Mouse (Mus musculus) left cerebral cortex, postnatal 14 days (tissue): ENCODE data around the gene Sstr5. TPM values are rescaled to one million over a fixed set of nuclear protein-coding genes. Genes with fewer than 3 reads are reported as not detected.

Experiments used
- DNase-seq, 2 experiments: peaks; one replicate each; pipeline ENCODE4 v3.0.0; 2021 to 2022; ENCODE audit warnings: low spot score in 2 of 2, mixed read lengths in 1 of 2
- intact Hi-C: fragments of 180-260 bp; cut with DNase I; formaldehyde crosslinking; loops from one replicate; pipeline ENCODE4 v1.15.1; 2025
- long read RNA-seq, 2 experiments: library from polyadenylated mRNA; stranded (forward); transcript quantifications; one replicate each; pipeline ENCODE4 v2.0.0; 2021
- total RNA-seq, 2 experiments: library from RNA; stranded (reverse); gene quantifications; 2 replicates each; pipeline ENCODE4 v1.2.3; 2021

Gene Sstr5
- total RNA-seq: under 1 TPM; 0.15 to 0.26 TPM
- long read RNA-seq, experiment 1: 0 reads
- long read RNA-seq, experiment 2, partial matches to known transcripts: 0 of 1 reads
- long read RNA-seq, experiment 2, other reads (novel, unspliced or antisense): 0 of 1 reads

DNA sequence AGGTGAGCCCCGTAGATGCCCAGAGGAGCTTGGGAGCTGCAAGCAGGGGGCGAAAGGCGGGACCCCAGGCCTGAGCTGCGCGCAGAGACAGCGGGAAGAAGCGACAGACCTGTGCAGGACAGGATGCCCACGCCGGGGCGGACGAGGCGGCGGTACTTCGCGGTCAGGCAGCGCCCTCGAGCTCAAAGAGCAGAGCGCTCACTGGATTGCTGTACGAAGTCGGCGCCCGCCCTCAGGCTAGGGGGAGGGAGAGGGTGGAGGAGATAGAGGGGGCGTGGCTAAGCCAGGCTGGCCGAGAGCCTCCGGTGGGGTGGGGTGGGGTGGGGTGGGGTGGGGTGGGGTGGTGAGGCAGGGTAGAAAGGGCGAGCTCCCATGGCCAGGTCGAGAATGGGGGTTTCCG is at the start of gene Sstr5:
TSS of gene Sstr5 (minus strand) at position 276 of the 400 bp plus-strand sequence.
- DNase-seq: no peak

DNA sequence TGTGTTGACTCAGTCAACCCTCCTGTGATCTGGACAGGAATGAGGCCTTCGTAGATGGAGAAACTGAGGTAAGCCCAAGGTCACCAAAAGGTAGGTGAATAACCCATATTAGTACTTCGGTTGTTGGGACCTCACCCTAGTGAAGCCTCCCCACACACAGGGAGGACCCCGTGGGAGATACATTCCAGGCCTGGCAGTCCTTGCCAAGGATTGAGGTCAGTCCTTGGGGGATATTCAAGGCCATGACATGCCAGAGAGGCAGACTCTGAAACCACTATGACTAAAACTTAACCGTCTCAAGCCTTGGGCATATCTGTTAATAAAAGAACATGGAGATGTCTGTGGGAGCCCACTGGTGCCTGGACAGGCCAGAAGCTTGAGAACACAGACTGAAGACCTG is 44.7 kb upstream of the Sstr5 start:
- intact Hi-C loops: no loop called here
- no peak for DNase-seq

More for the DNA sequence above, at the start of gene Sstr5:
- intact Hi-C loops: no loop called here

DNA sequence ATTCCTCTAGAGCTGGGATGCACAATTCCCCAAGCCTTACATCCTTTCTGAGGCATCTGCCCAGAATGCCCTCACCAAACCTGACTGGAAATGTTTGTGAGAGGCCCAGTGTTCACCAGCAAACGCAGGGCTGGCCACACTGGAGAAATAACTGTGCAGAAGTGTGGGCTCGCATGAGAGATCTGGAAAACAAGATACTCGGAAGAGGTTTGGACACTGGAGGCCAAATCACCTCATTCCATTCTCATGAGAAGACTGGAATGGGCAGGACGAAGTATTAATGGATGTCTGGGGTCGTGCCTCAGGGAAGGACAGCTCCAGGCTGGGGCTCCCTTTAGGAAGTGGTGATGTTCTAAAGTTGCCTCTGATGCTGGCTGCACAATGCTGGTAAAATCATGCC is 43.6 kb upstream of the Sstr5 start:
- no peak for DNase-seq
- intact Hi-C loops: no loop called here

DNA sequence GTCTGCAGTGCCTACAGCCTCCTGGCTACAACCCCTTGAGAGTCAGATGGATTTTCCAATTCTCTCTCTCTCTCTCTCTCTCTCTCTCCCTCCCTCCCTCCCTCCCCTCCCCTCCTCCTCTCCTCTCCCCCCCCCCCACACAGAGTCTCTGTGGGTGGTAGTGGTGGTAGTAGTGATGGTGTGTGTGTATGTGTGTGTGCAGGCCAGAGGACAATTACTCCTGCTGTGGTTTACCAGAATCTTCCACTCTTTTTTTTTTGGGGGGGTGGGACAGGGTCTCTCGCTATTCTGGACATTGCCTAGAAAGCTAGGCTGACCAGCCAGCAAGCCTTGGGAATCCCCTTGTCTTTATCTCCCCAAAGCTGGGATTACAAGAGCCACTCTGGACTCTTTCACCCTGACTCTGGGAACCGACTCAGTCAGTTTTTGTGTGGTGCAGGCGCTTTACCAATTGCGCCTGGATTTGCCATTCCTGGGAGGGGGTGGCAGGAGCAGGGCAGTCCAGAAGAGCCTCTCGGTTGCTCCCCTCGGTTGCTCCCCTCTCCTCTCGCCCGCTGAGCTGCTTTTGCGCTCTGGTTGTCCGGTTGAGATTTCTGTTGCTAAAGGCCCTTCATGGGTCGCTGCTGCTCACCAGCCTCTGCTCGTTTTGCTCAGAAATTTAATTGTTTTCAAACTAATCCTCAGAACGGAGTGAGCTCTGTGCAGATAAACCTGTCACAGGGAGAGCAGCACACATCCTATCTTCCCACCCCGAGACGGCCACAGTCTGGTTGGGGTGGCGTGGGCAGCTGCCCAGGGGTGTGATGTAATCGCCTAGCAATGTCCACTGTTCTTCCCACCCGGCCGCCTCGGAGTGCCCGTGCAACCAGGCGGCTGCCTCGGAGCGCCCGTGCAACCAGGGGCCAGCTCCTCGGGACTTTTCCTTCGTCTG is 42.1 kb upstream of the Sstr5 start:
- peak; percentile 28 to 40 for DNase-seq
- intact Hi-C loops: no loop called here

DNA sequence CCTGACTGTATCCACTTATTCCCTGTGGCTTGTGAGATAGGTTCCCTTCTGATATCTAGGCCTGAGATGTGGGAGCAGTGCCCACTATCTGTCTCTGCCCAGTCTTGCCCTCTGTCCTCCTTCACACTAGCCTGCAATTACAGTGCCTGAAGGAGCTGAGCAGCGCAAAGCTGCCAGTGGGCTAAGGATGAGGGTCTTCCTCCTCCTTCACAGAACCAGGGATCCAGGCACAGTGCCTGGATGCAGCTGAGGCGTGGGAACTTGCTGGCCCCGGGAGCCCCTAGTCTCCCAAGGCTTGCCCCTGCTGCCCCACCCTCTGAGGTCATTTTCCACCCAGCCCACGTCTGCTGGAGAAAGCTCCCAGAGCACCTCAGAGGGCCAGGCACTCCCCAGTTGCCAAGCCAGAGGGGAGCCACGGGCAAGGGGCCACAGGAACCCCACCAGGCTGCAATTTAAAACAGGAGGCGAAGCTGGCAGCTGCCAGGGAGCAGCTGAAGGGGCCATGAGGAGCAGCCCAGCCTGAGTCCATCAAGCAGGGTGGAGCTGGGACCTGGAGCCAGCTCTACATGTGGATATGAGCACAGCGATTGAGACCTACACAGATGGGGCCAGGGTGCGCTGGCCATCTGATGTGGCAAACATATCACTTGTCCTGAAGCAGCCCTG is 33.4 kb upstream of the Sstr5 start:
- DNase-seq: no peak

DNA sequence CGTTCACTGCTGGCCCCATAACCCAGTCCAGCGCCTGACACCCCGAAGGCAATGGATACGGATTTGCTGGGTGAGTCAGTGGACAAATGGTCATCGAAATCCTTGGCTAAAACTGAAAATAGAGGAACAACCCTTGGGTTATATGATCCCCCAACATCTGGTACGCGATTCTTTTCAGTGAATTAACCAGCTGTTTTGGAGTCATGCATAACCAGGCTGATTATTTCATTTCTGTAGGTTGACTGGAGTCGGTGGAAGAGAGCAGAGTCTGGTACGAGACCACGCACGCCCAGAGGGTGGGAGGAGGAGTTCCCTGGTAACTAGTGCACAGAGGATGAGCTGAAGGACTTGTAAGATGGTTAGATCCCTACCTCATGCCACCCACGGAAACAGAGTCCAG is 25.0 kb upstream of the Sstr5 start:
- no peak for DNase-seq
- intact Hi-C loops: no loop called here

More for the DNA sequence above, 33.4 kb upstream of the Sstr5 start:
- intact Hi-C loops: no loop called here

DNA sequence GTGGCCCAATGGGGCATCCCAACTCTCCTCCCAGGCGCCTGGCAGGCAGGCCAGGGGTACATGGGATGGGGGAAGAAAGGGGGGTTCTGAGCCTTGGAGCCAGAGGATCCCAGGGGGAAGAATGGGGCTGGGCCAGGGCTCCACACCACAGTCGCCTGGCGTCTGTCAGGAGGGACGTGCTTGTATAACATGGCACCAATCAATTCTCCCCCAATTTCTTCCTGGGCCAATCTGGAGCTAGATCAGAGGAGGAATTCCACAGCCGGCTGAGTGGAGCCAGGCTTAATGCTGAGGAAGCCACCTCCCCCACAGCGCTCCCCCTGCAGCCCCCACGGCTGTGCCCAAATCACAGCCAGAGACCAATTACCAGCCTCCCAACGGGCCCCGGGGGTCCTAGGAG is 23.4 kb upstream of the Sstr5 start:
- intact Hi-C loops: no loop called here
- DNase-seq: no peak

DNA sequence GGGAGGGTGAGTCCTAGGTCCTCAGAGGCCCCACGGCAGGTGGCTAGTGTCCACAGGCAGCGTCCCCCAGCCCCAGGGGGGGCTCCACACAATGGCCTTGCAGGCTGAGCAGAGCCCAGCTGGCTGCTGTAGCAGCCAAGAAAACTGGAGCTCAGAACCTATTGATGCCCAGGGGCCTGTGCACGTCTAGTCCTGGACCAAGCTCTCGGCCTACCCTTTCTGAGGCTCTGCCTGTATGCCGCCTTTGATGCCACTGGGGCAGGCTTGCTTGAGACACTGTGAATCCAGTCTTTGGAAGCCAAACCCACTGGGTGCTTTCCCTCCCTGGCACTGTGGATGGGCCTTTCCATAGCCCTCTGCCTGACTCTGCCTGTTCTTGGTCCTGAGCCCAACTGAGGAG is 22.4 kb upstream of the Sstr5 start:
- peak; percentile 25 to 39 for DNase-seq
- intact Hi-C loops: loop anchor here (2.0 kb wide), 1 partner anchor 43 kb away; no protein-coding TSS in a partner anchor

DNA sequence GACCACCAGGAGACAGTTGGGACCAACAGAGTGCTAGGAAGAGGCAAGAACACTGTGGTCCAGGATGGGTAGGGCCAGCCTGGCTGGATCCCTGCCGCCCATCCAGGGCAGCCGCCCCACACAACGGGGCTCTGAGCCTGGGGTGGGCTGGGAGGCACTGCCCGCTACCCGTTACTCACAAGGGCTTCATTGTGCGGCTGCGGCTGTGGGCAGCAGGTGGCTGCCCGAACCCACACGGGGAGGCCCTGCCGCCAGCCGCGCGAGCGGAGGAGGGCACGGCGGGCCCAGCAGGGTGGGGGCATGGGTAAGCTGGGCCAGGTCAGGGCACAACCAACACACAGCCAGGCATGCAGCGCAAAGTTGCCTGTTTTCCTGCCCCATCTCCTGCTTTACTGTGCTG is 21.1 kb upstream of the Sstr5 start:
- intact Hi-C loops: loop anchor here (2.0 kb wide), 1 partner anchor 45 kb away; no protein-coding TSS in a partner anchor
- peak; percentile 36 to 52 for DNase-seq

DNA sequence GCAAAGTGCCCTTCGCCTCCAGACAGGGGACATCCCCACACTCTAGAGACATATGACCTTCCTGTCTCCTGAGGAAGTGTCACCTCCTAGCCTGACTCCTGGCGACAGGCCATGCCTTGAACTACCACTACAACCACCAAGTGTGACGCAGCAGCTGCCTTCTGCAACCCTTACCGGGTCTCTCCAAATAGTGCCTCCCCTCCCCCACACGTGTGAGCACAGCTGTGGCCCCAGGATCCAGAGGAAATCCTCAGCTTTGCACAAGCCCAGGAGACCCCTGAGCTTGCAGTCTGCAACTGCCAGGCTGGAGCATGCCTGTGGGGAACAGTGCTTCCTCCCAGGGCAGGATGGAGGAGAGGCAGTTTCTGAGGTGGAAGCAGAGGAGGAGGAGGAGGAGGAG is 19.2 kb upstream of the Sstr5 start:
- intact Hi-C loops: no loop called here
- DNase-seq: no peak

DNA sequence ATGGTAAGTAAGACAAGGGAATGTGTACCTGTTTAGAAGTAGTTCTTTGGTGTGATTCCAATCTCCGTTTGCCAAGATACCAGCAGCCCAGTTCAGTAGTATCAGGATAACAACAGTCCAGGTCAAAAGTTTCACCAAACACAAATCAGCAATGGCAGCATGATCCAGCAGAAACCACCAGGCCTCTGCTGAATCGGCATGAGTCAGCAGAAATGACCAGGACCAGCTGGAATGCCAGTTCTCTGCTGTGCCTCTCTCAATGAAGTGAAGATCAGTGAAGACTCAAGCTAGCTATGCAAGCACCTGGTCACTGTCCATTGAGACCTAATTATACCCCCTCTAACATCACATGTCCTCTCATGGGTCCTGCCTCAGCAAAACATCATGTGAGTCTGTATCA is 17.0 kb upstream of the Sstr5 start:
- intact Hi-C loops: no loop called here
- no peak for DNase-seq

DNA sequence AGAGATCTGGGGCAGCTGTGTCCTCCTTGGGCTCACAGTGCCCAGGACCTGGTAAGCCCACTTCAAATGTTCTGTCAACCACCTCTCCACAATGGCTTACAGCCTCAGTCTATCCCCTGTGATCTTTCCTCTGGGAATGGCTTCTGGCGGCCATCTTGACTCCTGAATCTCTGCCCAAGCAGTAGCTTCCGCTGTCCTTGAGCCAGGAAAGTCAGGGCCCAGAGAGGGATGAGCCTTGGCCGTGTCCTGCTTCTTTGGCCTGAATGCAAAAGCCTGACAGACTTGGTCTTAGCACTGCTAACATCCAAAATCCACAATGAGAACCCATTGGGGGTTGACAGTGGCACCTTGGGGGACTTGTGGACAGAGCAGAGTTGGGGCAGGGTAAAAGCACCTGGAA is 14.8 kb upstream of the Sstr5 start:
- intact Hi-C loops: no loop called here

DNA sequence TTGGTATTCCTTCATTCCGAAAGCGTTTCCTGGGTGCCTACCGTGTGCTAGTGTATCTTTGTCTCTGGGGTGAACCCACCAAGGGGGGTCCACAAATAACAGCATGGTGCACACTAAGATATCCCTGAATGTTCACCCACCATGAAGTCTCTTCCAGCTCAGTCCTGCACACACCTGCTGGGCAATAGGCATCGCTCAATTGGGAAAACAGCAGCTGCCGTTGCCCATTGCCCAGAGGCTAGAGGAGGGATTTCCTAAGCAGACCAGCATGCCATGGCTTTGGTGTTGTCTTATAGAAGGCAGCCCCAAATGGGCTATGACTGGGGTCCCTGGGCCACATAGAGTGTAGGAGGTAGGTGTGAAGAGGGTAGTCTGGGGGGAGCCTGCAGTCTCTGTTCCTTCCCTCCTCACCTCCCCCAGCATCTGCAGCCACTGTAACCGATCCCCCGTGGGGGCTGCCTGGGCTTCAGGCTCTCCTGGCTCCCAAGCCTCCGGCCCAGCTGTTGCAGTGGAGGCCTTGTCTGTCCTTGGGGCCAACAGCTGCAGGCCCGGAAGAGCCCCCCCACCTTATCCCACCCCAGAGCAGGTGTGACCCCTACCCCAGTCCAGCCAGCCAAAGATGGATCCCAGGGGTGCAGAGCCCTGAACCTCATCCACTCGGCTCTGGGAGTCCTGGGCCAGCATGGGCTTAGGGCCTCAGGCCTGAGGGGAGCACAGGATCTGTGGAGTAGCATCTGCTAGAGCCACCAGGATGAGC is 13.2 kb upstream of the Sstr5 start:
- intact Hi-C loops: no loop called here
- no peak for DNase-seq

More for the DNA sequence above, 14.8 kb upstream of the Sstr5 start:
- DNase-seq: no peak

DNA sequence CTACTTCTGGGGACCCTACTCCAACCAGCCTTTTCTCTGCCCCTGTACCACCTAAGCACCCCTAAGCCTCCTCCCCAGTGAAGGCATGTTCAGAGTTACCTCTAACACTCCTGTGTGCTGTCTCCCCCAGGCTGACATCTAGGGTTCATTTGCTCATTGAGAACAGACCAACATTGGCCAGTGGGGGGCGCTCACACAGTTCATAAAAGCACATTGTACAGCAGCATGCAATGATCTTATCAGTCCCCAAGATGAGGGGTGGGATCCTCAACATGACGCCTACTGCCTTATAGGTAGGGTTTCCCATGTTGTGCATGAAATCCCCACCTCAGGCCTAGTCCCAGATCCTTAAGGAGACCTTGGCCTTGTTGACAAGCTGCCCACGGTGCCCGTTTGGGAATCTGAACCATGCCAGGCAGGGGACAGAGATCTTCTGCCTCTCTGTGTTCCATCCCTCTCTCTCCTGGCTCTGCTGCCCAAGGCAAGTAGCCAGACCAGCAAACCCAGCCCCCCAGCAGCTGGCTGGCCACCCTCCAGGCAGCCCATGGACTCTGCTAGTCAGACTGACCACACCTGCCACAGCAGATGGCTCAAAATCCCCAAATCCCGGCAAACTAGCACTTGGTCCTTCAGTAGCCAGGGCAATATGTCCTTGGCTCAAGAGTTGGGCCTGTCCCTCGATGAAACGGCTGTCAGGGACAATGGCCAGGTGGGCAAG is 11.9 kb upstream of the Sstr5 start:
- peak; percentile 79 to 81 for DNase-seq
- intact Hi-C loops: loop anchor here (2.0 kb wide), 1 partner anchor 190 kb away; no protein-coding TSS in a partner anchor

DNA sequence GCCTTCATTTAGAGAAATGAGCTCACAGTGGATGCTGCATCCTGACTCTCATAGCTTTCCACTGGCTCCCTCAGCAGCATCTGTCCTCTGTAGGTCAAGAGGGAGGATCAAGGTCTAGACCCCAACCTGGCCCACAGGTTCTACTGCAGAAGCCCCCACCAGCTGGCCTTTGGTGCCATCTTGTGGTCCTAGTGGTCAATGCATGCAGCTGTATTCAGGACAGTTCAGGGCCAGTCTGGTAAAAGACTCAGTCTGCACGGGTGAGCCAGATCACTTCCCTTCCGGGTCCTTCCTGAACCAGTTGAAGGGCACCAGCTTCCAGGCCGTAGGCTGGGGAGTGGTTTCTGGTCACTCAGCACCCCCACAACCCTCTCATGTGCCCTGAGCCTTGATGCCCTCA is 10.7 kb upstream of the Sstr5 start:
- peak; percentile 47 to 73 for DNase-seq
- intact Hi-C loops: loop anchor here (1.0 to 2.0 kb wide), 2 partner anchors 31 to 191 kb away; no protein-coding TSS in a partner anchor

DNA sequence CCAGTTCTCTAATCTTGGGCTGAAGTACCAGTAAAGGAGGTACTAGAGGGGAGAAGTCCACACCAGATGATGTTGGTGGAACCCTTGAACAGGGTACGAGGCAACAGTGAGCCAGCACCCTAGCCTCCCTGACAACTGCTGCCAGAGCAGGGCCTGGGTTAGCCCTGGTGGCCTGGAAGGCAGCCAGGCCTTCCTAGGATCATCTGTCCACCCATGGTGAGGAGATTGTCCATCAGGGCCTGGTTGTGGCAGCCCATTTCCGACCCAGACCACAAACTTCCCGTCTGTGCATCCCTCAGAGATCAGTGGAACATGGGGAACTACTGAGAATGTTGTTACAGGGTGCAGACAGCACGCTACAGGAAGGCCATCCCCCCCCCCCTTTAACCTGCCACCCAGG is 5.5 kb upstream of the Sstr5 start:
- intact Hi-C loops: no loop called here
- no peak for DNase-seq

DNA sequence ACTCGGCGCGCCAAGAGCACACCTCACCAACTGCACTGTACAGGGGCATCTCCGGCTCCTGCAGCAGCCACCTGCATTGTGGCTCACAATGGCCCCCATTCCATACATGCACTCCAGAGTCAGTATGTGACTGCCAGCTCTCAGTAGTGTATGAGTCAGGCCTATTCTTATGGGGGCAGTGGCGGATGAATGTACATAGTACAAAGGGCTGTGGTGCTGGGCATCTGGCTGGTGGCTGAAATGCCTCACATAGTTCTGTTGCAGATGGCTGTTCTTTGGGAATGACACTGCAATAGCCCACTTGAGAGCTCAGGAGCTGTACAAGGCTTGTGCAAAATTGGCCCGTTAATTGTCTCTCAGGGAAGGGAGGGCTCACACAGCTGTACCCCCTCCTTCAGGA is 15.0 kb downstream of the Sstr5 start:
- intact Hi-C loops: no loop called here
- no peak for DNase-seq

DNA sequence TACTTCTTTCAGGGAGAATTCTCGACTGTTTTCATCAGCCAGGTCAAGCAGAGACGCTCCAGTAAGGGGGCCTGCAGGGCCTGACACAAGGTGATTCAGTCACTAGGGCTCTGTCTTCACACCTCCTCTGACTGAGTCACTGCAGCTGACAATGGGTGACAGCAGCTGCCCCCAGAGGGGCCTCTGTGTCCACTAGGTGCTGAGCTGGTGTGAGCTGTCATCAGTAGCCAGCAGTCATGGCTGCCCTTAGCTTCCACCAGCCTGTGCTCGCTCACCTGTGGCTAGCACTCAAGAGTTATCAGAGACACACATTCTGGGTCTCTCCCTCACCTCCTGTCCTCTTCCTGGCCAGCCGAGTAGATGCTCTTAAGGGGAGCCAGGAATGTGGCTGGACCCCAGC is 16.3 kb downstream of the Sstr5 start:
- intact Hi-C loops: no loop called here
- DNase-seq: no peak

DNA sequence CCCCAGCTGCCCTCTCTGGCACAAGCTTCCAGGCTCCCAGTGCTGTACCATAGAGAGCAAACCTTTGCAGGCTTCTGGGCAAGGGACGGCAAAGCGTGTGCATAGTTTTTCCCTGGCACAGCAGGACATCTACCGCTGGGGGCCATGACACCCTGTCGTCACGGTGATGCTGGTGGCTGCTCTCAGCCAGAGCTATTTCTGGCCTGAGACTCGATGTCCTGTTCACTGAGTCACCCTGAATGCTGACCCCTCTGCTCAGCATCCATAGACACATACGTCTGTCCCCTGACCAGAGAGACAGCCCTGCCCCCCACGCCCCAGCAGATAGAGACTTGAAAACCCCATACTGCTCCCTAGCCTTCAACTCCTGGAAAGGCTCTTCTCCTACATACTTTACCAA is 16.9 kb downstream of the Sstr5 start:
- intact Hi-C loops: no loop called here
- no peak for DNase-seq
